Mouse (Mus musculus): ENCODE data around the gene Myocos.
A peak's percentile ranks its signal among the peaks of the same experiment; 100 is the strongest.
"Not testable (repeated sequence)": the region's sequence is repeated elsewhere in the genome, so short reads cannot be mapped to it uniquely, and the experiment has no call there.

Gene Myocos

DNA sequence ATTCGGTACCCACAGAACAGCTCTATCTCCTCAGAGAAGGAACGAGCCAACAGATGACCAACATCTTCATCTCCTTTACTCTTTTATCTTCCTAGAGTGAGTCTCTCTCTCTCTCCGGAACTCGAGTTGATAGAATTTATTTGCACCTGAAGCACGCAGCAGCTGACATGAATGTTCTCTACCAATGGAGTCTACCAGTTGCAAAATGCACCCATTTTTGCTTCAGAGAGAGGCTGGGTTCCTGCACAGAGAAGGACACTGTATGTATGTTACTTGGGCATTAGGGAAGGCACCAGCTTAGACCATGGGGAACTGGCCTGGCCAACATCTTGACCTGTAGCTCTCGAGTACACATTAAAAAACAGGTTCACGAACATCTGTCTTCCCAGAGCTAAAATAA, at the start of gene Myocos:
Gene Myocos (minus strand): TSS at position 101 of the 400 bp plus-strand sequence.
- no peak for DNase-seq

DNA sequence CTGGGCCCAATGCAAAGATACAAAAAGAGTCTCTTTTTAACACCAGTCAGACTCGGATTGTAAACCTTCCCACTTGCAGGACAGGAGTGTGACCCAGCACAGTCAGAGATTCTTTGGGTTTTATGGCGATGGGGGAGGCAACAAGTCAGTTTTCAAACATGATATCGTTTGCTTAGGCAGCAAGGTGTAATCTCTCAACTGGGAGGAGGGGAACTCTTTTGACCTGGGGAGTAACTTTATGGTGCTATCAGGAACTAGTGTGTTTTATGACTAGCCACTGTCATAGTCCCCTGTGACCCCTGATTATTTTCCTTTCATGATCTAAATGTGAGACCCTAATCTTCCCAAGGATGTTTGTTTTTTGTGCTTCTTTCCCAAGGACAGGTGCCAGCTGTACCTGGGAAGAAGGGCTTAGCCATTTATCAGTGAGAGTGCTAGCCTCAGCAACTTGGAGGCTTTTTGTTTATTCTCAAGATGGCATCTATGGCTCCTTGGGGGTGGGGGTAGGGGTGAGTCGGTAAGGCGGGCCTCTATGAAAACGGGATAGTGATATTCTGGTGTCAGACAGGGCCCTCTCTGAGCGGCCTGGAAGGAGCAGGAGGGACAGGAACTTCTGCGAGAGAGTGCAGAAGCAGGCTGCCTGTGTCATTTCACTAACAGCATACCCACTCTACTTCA, 42.5 kb upstream of the Myocos start:
- DNase-seq: no peak

DNA sequence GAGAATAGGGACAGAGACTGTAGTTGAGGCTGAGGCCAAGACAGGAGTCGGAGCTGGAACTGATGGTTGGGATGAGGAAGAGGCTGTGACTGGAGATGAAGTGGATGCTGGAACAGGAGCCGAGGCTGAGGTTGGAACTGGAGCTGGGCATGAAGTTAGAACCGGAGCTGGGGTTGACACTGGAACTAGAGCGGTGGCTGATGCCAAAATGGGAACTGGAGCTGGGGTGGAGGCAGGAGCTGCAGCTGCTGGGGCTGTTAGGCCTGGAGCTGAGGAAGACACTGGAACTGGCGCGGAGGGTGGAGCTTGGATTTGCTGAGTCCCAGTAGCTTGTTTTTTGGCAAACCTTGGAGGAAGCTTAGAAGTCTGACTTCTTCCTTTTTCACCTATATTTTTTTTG, 39.8 kb upstream of the Myocos start:
- DNase-seq: no peak

DNA sequence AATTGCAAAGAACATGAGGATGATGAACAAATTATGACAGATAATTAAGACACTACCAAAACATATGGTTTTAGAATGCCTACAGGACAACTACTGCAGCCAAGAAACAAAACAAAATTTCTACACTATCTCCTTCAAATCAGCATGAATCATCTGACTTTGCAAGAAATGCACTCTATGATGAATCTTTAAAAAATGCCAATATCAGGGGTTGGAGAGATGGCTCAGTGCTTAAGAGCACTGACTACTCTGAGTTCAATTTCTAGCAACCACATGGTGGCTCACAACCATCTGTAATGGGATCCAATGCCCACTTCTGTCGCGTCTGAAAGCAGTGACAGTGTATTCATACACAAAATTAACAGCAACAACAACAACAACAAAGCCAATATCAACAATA, 35.7 kb upstream of the Myocos start:
- no peak for DNase-seq

DNA sequence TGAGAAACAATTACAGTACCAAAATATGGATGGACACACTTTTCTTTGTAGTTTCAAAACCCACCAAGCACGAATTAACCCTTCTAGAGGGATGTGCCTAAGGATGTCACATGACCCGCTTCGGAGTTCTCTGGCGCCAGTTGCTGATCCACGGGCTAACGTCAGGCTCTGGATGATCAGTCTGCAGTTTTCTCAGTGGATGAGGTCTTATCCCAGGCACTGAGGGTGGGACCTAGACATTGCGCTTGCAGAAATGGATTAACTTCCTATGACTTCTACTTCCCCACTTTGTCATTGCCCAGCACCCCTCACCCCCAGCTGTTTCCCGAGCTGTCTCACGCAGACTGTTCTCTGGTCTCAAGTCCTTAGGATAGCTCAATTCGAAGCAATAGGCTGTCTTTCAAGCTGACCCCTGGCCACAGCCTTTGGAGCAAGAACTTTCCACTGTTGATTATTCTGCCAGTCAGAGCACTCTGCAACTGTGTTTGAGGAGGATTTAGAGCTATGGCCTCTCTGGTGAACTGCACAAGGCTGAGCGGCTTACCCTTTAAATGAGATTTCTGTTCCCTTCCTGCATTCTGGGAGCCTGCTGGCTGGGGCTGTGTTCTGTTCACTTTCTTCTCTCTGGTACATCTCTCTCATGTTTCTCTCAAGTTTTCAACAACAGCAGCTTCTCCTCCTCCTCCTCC, 7.6 kb upstream of the Myocos start:
- no peak for DNase-seq

DNA sequence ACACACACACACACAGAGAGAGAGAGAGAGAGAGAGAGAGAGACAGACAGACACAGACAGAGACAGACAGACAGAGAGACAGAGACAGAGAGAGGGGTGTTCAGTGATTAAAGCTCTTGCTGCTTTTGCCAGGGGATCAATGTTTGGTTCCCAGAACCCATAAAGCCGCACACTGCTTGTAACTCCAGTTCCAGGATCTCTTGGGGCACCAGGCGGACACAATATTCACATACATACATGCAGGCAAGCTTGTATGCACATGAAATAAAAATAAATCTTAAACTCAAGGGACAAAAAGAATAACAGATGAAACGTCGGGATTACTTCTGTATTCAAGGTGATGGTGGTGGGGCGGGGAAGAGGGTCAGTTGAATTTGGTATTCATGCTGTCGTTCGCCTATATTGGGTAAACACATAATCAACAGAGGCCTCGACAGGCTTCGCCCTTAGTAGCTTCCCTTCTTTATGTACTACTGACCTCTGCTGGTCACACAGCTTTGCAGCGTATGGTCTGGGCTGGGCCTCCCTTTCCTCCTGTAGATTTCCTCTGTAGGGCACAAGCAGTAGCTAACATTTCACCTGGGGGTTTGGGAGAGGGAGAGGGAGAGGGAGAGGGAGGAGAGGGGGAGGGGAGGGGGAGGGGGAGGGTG, 6.9 kb upstream of the Myocos start:
- DNase-seq: peak; percentile 63

DNA sequence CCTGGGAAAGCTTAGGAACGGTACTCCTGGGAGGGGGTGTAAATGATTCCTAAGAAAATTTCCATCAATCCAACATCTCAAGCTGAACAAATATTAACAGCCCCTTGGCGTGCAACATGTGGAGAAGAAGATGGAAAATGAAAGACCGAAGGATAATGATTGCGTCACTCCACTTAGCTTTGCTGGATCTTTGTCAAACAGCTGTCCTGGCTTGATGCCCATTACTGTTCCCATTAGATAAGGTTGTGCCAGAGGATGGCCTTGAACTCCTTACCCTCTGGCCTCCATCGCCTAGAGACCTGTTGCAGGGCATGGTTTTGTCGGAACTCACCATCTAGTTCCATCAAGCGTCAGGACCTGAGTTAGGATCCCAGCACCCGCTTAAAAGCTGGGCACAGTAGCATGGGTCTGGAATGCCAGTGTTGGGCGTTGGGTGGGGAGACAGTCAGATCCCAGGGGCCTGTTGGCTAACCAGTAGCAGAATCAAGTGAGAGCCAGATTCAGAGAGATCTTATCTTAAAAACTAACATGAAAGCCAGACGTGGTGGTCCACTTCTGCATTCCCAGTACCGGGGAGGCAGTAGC, 2.3 kb upstream of the Myocos start:
- no peak for DNase-seq

DNA sequence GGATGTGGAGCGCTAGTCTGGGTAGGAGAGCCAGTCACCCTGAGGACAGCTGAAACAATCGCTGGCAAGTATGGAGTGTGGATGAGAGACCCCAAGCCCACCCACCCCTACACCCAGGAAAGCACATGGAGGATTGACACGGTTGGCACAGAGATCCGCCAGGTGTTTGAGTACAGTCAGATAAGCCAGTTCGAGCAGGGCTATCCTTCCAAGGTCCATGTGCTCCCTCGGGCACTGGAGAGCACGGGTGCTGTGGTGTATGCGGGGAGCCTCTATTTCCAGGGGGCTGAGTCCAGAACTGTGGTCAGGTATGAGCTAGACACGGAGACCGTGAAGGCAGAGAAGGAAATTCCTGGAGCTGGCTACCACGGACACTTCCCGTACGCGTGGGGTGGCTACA, 9.6 kb downstream of the Myocos start:
- no peak for DNase-seq

DNA sequence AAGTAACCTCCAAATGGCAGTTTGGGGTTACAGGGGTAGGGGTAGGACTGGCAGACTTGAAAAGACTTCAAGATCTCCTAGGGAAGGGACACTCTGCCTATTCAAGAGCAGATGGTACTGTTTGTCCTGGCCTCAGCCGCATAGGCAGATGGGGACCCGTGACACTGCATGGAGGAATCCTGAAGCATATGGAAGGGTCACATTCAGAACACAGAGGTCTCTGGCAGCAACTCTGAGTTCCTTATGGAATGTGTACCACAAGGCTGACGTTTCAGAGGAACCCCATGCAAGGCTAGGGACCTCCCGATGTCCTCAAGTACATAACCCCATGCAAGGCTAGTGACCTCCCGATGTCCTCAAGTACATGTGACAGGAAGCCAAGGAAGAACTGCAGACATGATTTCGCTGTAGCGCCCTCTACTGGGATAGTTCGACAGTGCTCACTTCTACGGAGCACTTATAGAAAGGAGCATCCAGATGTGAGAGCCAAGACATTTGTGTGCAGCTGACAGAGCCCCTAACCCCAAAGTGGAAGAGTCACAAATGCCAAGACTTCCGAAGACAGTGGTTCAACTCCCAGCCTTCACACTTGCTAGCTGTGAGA, 11.8 kb downstream of the Myocos start:
- DNase-seq: peak; percentile 26 to 37

DNA sequence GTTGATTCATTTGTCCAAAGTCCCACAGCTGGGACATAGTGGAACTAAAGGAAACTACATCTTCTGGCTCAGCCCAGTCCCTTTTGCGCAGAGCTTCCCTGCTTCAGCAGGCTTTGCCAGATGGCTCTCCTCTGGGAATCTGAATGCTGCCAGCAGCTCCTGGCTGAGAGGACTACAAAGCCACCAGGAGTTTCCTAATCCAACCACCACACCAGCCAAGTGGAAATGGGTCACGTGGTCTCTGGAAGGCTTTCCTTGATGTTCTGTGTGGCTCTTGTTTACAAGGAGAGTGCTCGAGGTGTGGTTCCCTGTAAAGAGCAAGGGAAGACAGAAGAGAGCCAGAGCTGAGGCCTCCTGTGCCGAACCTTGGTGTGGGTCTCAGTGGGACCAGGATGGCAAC, 14.3 kb downstream of the Myocos start:
- DNase-seq: no peak

DNA sequence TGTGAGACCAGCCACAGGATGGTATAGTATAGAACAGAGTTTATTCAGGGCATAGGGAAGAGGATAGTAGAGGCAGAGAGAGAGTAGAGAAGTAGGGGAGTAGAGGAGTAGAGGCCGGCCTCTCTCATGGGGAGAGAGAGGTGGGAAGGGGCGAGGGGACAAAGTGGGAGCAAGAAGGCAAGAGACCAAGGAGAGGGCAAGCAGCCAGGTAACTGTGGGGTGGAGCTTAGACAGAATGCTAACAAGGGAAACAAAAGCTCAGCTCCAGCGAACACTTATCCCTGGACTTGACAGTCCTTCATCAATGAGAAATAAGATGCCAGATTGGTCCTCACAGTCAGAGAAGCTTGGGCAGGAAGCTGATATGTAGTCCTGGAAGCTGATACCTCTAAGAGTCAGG, 15.4 kb downstream of the Myocos start:
- no peak for DNase-seq

DNA sequence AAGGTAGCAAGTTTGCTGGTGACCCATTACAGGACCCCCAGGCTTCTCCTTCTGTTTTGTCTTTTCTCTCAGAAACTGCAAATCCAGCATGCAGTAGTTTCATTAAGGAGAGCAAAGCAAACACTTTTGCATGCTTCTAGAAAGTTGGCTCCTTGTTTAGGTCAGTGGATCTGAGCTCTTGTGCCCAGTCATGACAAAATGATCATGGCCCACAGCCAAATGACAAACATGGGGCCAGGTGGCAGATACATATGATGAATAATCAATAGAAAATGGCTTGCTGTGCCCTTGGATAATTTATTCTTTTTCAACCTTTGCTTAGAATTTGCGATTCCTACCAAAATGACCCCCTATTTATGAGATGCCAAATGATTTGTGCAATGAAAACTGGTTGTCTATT, 18.2 kb downstream of the Myocos start:
- DNase-seq: no peak

DNA sequence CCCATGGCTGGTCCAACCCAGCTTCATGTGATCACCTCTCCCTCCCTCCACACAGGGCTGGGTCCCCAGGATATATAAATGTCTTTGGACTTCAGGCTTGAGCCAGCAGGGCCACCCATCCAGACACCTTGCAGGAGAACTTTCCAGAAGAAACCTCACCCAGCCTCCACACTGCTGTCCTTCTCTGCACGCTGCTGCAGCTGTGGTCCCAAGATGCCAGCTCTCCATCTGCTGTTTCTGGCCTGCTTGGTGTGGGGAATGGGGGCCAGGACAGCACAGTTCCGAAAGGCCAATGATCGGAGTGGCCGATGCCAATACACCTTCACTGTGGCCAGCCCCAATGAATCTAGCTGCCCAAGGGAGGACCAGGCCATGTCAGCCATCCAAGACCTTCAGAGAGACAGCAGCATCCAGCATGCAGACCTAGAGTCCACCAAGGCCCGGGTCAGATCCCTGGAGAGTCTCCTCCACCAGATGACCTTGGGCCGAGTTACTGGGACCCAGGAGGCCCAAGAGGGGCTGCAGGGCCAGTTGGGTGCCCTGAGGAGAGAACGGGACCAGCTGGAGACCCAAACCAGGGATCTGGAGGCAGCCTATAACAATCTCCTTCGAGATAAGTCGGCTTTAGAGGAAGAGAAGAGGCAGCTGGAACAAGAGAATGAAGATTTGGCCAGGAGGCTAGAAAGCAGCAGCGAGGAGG, 18.8 kb downstream of the Myocos start, which contains the start of gene Myoc:
Gene Myoc (plus strand): TSS at position 105 of the 700 bp plus-strand sequence.
- no peak for DNase-seq

DNA sequence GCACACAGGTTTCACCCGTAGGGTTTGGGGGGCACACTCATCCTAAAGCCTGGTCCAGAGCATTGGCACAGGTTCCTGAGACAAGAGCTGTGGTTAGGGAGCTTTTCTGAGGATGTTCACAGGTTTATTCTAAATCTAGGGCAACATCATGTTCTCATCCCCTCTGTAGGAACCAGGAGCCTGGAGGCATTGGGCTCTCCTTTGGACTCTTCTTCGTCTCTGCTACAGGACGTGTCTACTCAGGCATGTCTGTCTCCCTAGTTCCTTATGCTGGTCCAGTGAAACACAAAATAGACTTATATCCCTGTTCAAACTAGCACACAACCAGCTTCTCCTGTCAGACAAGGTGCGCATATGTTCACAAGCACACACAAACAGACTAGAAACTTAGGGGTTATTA, 19.5 kb downstream of the Myocos start:
- DNase-seq: no peak

DNA sequence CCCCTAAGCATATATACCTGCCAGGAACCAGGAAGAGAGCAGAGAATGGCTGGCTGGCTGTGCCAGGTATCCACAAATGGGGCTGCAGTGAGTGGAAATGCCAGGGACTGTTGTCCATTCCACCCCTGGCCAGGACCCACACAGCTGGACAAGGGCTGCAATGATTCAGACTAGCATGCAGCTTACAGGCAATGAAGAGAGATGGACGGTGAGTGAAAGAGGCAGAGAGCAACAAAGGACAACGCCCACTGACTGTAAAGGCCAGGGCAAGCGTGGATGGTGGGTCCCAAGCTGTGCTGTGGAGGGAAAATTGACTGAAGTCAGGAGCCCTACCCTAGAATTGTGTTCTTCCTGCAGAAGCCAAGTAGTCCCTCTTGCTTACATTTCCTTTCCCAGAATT, 21.5 kb downstream of the Myocos start:
- DNase-seq: no peak

DNA sequence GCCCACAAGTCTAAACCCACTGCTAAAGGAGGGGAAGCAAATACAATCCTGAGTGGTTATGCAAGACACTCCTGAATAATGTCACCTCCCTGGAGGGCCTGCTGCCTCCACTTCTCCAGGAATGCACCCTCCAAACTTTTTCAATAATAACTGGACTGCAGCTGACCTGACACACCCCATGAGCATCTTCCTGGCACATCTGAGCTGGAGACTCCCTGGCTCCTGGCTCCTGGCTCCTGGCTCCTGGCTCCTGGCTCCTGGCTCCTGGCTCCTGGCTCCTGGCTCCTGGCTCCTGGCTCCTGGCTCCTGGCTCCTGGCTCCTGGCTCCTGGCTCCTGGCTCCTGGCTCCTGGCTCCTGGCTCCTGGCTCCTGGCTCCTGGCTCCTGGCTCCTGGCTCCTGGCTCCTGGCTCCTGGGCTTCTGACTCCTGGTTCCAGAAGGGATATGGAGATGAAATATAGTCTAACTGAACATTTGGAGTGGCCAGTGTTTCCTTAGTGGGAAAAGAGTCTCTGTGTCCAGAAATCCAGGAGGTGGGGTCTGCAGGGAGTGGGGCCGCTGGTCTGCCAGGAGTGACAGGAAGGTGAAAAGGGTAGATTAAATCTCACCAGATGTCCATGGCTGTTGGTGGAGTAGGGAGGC, 22.6 kb downstream of the Myocos start:
- DNase-seq: not testable (repeated sequence)

DNA sequence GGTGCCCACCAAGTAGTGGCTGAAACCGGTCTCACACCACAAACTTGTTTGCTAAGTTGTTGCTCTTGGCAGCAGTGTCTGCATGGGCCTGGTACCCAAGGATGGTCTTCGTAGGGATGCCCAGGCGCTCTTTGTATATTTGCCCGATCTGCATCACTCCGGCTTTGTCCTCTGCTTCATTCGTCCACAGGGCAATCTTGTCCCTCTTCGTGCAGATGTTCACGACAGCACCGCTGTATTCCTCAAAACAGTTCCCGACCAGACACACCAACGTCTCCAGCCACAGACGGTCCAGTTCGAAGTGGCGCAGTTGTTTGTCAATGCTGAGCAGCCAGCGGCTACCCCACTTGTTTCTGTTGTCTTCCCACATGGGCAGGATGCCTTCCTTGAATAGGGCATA, 29.7 kb downstream of the Myocos start:
- DNase-seq: not testable (repeated sequence)

DNA sequence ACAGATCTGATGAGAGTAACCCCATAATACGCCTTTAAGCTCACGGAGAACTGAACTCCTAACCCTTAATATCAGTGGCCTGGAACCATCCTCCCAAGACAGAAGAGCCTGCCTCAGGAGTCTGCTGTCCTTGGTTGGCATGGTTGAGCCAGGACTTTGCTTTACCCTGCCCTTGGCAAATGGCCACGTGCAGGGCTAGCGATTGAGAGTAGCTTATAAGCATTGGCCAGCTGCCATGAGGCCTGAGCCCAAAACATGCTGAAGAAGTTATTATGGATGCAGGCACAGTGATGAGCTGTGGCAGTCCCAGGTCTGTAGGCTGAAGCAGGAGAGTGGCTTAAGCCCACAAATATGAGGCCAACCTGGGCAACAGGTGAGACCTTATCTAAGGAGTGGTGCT, 30.2 kb downstream of the Myocos start:
- DNase-seq: not testable (repeated sequence)

DNA sequence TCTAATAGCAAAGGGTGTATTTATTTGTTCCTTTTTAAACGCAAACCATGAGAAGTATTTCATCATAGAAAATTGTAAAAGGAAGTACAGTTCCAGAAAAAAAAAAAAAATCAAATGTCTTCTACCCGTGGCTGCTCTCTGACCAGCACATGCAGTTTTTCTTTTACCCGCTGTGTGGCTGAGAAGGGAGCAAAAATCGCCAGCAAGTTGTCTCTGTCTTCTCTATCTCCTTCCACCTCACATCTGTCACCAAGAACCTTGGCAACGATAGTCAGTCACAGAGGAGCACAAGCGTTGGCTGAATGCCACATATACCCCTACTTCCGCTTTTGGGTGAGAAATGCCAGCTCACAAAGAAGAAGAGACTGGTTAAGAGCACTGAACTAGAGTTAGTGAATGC, 32.8 kb downstream of the Myocos start:
- DNase-seq: peak; percentile 50 to 57

DNA sequence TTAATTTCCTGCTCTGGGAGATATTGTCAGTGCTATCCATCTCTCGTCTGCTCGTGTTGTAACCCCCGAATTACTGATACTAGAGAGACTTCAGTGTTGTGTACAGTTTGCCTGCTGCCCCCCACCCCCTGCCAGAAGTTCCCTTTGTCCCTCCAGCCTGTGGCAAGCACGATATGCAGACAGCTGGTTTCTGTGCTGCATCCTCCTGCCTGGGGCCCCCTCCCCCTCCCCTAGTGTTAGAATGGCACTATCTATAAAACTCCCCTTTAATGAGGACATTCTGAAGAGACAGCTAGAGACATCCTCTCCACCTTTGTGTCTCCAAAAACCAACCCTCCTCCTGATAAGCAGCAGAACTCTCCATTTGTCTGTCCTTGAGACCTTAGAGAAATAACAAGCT, 34.1 kb downstream of the Myocos start:
- DNase-seq: no peak

DNA sequence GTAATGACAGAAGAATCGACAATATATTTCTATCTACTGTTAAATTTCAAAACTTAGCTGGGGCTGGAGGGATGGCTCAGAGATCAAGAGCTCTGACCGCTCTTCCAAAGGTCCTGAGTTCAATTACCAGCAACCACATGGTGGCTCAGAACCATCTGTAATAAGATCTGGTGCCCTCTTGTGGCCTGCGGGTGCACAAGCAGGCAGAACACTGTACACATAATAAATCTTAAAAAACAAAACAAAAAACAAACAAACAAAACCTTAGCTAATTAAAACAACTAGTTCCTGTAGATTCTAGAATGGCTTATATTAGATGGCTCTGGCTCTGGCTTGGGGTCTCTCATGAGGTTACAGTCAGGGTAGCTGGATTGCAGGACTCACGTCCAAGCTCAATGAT, 37.5 kb downstream of the Myocos start:
- DNase-seq: peak; percentile 33 to 34

DNA sequence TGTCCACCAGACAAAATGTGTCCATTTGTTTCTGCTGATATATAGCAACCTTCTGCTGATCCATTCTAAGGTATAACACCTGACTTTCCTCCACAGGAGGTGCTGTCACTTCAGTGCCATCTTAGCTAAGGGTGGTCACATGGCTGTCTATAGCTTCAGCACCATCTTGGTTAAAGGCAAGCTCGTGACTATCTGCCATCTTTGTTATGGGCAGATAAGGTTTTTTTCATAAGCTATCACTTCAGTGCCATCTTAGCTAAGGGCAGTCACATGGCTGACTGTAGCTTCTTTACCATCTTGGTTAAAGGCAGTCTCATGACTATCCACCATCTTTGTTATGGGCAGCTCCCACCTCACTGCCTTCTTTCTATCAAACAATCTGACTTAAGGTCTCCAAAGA, 42.5 kb downstream of the Myocos start:
- DNase-seq: peak; percentile 12 to 26
